Mouse (Mus musculus): Measurements from ENCODE around the gene Suco.

DNA sequence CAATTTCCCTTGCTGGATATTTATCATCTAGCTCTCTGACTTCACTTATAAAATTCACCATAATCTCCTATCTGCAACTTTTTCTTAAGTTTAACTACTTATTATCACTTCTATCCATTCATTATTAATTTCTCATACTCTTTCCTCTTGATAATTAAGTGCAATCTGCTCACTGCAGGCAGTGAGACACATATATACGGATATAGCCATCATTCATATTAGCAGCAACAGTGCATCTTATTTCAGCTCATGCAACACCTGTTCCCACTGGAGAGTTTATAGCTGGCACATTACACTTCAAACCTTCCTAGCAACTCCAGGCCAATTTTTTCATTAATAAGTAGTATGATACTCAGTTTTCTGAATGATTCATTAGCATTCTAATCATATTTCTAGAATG lies 7.1 kb downstream of the Suco start:
- no peak for TF ChIP-seq POLR2A (IDR thresholded peaks at IDR 0.05; ENCODE audit: low read depth, low read length)
- no peak for TF ChIP-seq CTCF (IDR thresholded peaks at IDR 0.05; ENCODE audit: extremely low read depth, insufficient read depth, insufficient read length, insufficient replicate concordance)
